Mouse (Mus musculus): ENCODE data around the gene Zfp94. TPM values are rescaled to one million over a fixed set of nuclear protein-coding genes. Genes with fewer than 3 reads are reported as not detected.
"Not testable (repeated sequence)": the region's sequence is repeated elsewhere in the genome, so short reads cannot be mapped to it uniquely, and the experiment has no call there.

Zfp94 gene
- polyA plus RNA-seq, 1 experiment from 2014 or later = 18.2 TPM

DNA sequence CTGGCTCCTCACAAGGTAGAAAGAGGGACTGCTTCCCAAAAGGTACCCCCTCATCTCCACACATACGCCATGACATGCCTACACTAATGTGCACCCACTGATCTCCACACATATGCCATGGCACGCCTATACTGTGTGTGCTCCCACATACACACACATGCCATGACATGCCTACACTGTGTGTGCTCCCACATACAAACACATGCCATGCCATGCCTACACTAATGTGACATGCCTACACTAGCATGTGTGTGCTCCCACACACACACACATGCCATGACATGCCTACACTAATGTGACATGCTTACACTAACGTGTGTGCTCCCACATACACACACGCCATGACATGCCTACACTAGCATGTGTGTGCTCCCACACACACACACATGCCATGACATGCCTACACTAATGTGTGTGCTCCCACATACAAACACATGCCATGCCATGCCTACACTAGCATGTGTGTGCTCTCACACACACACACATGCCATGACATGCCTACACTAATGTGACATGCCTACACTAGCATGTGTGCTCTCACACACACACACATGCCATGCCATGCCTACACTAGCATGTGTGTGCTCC lies 26.3 kb downstream of the Zfp94 start:
- no peak overlapping the region for H3K4me3 ChIP-seq
- WGBS = 94% methylated on average over 4 of the region's 4 CpGs
- no peak for ATAC-seq (ENCODE audit: low read depth)
- no peaks in the 10 kb centered on the region for H3K27me3 ChIP-seq
- no peak overlapping the region for H3K27ac ChIP-seq (replicated peaks)
- H3K9me3 ChIP-seq = no peaks in the 10 kb centered on the region; the same call in 1 of the 2 replicates
- H3K4me2 ChIP-seq = no peak overlapping the region
- H3K9ac ChIP-seq = no peak overlapping the region
- H3K4me1 ChIP-seq (replicated peaks) = no peaks in the 10 kb centered on the region
- peaks cover 87% of the 10 kb centered on the region for H3K36me3 ChIP-seq

DNA sequence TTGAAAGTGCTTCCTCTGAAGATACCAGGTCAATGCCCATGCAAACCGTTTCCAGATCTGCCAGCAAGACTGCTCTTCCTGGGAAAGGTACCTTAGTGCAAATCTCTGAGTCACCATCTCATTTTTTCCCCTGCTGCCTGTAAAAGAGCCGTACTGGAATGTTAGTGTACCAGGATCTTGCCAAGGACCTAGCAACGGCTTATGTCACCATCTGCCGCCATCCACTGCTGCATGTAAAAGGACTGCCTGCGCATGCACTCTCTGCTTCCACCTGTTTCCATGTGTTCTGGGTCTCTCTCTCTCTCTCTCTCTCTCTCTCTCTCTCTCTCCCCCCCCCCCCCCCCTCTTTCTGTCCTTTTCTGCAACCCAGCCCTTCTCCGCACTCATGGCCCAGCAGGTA lies 28.0 kb downstream of the Zfp94 start:
- Histone ChIP-seq H3K27me3 (no peaks in the 10 kb centered on the region), H3K4me3 (no peak overlapping the region), H3K4me1 (replicated peaks) (no peaks in the 10 kb centered on the region), H3K4me2 (no peak overlapping the region), H3K9ac (no peak overlapping the region), H3K27ac (replicated peaks) (no peak overlapping the region), H3K36me3 (peaks cover 70% of the 10 kb centered on the region), H3K9me3 (no peaks in the 10 kb centered on the region; the same call in 1 of the 2 replicates)
- WGBS = 91% methylated on average over 6 of the region's 6 CpGs
- ATAC-seq (ENCODE audit: low read depth) = no peak

DNA sequence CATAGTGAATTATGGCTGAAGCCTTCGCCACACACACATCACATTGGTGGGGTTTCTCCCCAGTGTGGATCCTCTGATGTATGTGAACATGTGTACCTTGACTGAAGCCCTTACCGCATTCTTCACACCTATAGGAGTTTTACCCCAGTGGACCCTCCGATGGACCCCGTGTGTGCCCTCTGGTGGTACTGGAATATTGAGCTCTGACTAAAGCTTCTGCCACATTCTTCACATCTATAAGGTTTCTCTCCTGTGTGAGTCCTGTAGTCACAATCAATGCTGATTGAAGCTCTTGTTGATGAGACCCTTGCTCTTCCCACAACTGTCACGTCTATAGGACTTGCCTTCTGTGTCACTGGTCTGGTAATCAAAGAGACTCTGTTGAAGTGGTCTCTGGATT lies 28.8 kb downstream of the Zfp94 start:
- peaks cover 65% of the 10 kb centered on the region for H3K36me3 ChIP-seq

DNA sequence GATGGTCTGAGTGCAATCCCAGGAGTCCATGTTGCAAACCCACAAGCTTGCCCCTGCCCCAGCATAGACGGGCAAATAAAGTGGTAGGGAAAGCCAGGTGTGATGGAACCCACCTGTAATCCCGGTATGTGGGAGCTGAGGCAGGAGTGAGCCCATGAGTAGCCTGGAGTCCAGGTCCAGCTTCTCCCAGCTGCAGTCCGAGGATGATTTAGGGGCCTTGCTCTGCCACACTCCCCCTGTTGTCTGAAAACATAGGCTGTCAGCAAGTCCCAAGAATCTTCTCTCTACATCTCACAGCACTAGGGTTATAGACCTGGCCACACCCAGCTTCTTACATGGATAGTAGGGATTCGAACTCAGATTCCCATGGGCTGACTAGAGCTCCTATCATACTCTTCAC lies 29.6 kb downstream of the Zfp94 start:
- no peaks in the 10 kb centered on the region for H3K4me1 ChIP-seq (replicated peaks)
- no peaks in the 10 kb centered on the region for H3K27me3 ChIP-seq
- WGBS = 75% methylated on average over 4 of the region's 4 CpGs
- no peak for ATAC-seq (ENCODE audit: low read depth)
- H3K4me2 ChIP-seq = no peak overlapping the region
- no peaks in the 10 kb centered on the region; the same call in 1 of the 2 replicates for H3K9me3 ChIP-seq
- H3K4me3 ChIP-seq = no peak overlapping the region
- H3K27ac ChIP-seq (replicated peaks) = no peak overlapping the region
- H3K9ac ChIP-seq = no peak overlapping the region
- peaks cover 57% of the 10 kb centered on the region for H3K36me3 ChIP-seq

More for the DNA sequence above, 28.8 kb downstream of the Zfp94 start:
- Histone ChIP-seq H3K27ac (replicated peaks) (no peak overlapping the region), H3K9me3 (no peaks in the 10 kb centered on the region; the same call in 1 of the 2 replicates), H3K27me3 (no peaks in the 10 kb centered on the region), H3K9ac (no peak overlapping the region), H3K4me1 (replicated peaks) (no peaks in the 10 kb centered on the region), H3K4me2 (no peak overlapping the region), H3K4me3 (no peak overlapping the region)
- WGBS = 85% methylated on average over 5 of the region's 5 CpGs
- ATAC-seq (ENCODE audit: low read depth) = no peak

DNA sequence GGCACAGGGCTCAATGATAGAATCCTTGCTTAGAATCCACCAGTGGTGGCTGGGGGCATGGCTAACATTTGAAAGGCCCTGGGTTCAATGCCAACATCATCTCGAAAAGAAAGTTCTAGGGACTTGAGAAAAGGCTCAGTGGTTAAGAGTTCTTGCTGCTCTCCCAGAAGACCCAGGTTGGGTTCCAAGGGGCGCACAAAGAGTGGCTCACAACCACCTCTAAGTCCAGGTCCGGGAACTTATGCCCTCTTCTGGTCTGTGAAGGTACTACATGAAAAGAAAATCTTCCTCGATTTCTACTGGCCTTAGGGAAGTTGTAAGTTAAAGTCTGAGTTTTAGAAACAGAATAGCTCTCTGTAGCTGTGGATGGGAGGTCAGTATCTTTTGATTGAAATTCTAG lies 30.4 kb downstream of the Zfp94 start:
- Histone ChIP-seq H3K4me3 (no peak overlapping the region), H3K9me3 (no peaks in the 10 kb centered on the region; the same call in 1 of the 2 replicates), H3K9ac (no peak overlapping the region), H3K27me3 (no peaks in the 10 kb centered on the region), H3K27ac (replicated peaks) (no peak overlapping the region), H3K36me3 (peaks cover 49% of the 10 kb centered on the region), H3K4me2 (no peak overlapping the region), H3K4me1 (replicated peaks) (no peaks in the 10 kb centered on the region)
- no peak for ATAC-seq (ENCODE audit: low read depth)
- 53% methylated on average over 4 of the region's 4 CpGs for WGBS

DNA sequence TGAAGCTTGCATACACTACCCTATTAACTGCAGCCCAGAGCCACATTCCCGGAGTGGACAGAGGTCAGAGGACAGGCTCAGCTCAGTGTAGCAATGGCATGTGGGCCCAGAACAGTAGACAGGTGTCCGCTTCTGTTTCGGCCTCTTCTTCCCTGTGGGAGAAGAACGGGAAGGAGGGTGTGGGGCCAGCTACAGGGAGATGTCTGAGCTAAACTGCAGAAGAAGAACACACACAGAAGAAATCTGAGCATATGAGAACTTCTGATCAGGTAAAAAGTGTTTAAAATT lies 35.7 kb downstream of the Zfp94 start:
- Histone ChIP-seq H3K4me1 (replicated peaks) (no peaks in the 10 kb centered on the region), H3K27me3 (no peaks in the 10 kb centered on the region), H3K9ac (no peak overlapping the region), H3K27ac (replicated peaks) (no peak overlapping the region), H3K4me3 (no peak overlapping the region), H3K9me3 (no peaks in the 10 kb centered on the region), H3K4me2 (no peak overlapping the region), H3K36me3 (peaks cover 17% of the 10 kb centered on the region)
- 68% methylated on average over 4 of the region's 4 CpGs for WGBS
- ATAC-seq (ENCODE audit: low read depth) = no peak

DNA sequence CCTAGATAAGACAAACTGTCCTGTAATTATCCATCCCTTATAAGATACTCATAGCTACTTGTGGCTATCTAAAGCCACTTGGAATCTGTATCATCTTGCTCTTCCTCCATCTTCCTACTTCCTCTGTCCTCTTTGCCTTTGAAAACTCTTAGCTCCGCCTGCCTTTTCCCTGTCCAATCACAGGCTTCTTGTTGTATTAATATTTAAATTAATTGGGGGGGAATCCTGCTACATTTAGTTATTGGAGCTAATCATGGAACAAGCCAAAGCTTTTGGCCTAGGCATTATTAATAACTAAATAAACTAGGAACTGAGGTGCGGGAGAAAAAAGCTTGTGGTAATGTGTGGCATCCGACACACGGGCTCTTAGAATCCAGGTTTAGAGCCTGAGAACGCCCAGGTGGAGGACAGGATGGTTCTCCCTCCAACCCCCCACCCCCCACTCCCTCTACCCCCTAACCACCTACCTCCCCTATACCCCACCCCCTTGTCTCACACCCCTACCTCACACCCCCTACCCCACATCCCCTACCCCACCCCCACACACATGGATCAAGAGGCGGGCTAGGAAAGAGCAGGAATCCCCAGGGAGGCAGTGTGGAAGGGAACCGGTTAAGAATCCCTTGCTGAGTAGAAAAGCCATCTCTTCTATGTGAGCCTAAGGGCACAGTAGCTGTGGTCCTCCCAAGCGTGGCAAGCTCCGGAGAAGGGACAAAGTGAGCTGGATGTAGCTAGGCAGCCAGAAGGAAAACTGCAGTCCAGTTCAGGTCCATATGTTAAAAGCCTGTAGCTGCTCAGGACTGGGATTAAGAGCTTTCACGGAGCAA lies 36.2 kb downstream of the Zfp94 start:
- 62% methylated on average over 10 of the region's 10 CpGs for WGBS
- H3K4me2 ChIP-seq = no peak overlapping the region
- no peaks in the 10 kb centered on the region for H3K9me3 ChIP-seq
- 0 out of 2 replicates have a peak, but pooled peaks have one; percentile 27 for ATAC-seq (ENCODE audit: low read depth)
- H3K4me1 ChIP-seq (replicated peaks) = no peaks in the 10 kb centered on the region
- H3K4me3 ChIP-seq = no peak overlapping the region
- H3K27ac ChIP-seq (replicated peaks) = no peak overlapping the region
- H3K27me3 ChIP-seq = no peaks in the 10 kb centered on the region
- peaks cover 22% of the 10 kb centered on the region for H3K36me3 ChIP-seq
- H3K9ac ChIP-seq = no peak overlapping the region

DNA sequence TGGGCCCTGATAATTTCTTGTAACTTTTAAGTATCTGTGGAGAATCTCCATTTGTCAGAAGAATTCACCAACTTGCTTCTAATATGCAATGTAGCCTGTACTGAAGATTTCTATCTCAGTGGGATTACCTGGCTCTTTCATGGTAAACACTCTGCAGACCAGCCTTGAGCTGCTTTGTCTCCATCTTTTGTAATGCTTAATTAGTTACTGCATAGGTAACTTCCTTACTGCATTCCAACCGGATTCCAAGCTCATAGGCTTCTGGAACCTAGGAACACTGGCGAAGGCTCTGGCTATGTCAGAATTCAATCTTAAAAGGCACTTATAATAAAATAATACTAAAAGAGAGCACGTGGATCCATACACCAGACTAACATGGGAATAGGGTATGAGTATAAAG lies 37.7 kb downstream of the Zfp94 start:
- not testable (repeated sequence) for ATAC-seq (ENCODE audit: low read depth); H3K4me3 ChIP-seq
- 86% methylated on average over 3 of the region's 3 CpGs for WGBS

DNA sequence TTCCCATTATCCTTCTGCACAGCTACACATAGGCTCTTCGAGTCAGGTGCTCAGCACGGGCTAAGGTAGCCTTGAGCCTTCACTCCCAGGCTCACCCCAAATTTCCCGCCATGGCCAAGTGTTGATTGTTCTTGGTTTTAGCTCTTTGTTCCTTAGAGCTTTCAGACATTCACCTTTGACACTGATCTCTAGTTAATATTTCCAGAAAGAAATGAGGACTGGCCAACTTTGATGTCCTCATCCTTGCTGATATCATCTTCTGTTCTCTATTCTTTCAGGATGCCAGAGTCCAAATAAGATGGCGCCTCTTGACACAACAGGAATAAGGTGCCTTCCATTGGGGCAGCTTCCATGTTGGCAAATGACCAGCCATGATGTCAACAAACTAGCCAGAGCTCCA lies 42.0 kb downstream of the Zfp94 start:
- no peaks in the 10 kb centered on the region for H3K27me3 ChIP-seq
- no peak overlapping the region for H3K9ac ChIP-seq
- H3K4me3 ChIP-seq = no peak overlapping the region
- peaks cover 39% of the 10 kb centered on the region for H3K36me3 ChIP-seq
- no peak overlapping the region for H3K27ac ChIP-seq (replicated peaks)
- no peaks in the 10 kb centered on the region for H3K9me3 ChIP-seq
- H3K4me1 ChIP-seq (replicated peaks) = peaks cover 11% of the 10 kb centered on the region
- 95% methylated on average over 4 of the region's 4 CpGs for WGBS
- no peak for ATAC-seq (ENCODE audit: low read depth)
- H3K4me2 ChIP-seq = no peak overlapping the region

More for the DNA sequence above, 37.7 kb downstream of the Zfp94 start:
- not testable (repeated sequence) for H3K9me3 ChIP-seq; H3K4me2 ChIP-seq; H3K27me3 ChIP-seq; H3K4me1 ChIP-seq (replicated peaks); H3K9ac ChIP-seq; H3K27ac ChIP-seq (replicated peaks)
- peaks cover 37% of the 10 kb centered on the region for H3K36me3 ChIP-seq

DNA sequence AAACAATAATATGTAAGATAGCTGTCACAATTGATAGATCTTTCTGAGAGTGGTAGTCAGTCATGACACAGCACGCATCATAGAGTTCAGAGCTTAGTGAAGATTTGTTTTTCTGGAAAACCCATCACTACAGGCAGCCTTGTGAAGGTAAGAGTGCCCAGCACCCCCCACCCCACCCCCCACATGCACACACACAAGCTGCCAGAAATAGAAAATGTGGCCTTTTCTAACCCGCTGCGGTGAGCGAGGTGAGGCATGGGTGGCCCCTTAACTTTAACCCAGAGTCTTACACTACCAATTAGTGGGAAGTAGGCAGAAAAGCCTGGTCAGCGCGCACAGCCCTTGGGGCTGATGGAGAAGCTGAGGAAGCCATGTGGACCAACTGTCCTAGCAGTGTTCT lies 45.3 kb downstream of the Zfp94 start:
- Histone ChIP-seq H3K4me1 (replicated peaks) (peaks cover 14% of the 10 kb centered on the region), H3K9ac (no peak overlapping the region), H3K4me3 (no peak overlapping the region), H3K27ac (replicated peaks) (no peak overlapping the region), H3K4me2 (no peak overlapping the region), H3K9me3 (no peaks in the 10 kb centered on the region), H3K36me3 (peaks cover 28% of the 10 kb centered on the region), H3K27me3 (no peaks in the 10 kb centered on the region)
- 97% methylated on average over 6 of the region's 6 CpGs for WGBS
- no peak for ATAC-seq (ENCODE audit: low read depth)

DNA sequence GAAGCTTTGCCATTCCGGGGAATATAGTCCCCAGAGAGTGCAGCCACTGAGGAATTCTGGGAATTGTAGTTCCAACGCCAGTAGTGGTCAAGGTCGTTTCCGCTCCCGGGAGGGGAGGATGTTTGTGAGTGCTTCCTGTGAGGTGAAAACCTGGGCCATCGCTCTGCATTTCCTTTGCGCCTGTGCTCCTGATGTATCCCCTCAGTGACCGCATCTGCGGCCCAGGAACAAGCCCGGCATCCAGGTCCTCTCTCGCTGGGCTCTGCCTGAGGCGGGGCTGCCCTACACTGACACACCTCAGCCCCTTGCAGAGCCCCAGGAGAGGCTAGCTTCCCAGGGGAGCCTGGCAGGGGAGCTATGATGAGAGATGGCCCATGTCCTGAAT lies 46.2 kb downstream of the Zfp94 start, which contains the start of gene Zfp93:
TSS of gene Zfp93 (plus strand) at position 133 of the 385 bp plus-strand sequence.
- peak within 1 kb of the TSS; percentile 86 for H3K9ac ChIP-seq
- H3K36me3 ChIP-seq = peaks cover 19% of the 10 kb centered on the region
- H3K9me3 ChIP-seq = no peaks in the 10 kb centered on the region
- H3K27ac ChIP-seq (replicated peaks) = peak within 1 kb of the TSS; percentile 89
- H3K4me3 ChIP-seq = peak within 1 kb of the TSS; percentile 65
- peak; percentile 91 for ATAC-seq (ENCODE audit: low read depth)
- no peaks in the 10 kb centered on the region for H3K27me3 ChIP-seq
- under 1% methylated on average over 12 of the region's 12 CpGs for WGBS
- H3K4me1 ChIP-seq (replicated peaks) = peaks cover 14% of the 10 kb centered on the region
- H3K4me2 ChIP-seq = peak within 1 kb of the TSS; percentile 77

DNA sequence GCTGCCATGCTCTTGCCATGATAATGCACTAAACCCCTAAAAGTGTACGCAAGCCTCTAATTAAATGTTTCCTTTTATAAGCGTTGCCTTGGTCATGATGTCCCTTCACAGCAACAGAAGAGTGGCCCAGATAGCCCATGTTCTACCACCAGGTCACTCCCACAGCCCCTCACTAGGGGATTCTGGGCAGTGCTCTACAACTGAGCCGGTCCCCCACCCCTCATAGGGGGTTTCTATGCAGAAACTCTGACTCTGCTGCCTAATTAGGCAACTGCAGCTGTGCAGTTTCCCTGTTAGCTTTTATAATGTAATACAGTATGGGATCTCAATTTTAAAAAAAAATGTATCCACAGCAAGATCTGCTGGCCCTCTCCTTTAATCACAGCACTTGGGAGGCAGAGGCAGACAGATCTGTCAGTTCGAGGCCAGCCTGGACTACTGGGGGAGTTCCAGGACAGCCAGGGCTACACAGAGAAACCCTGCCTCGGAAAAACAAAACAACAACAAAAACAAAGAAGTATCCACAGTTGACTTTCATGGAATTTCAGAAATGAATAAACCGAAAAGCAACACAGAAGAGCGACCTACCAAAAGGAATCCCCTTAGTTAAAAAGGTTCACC lies 46.7 kb downstream of the Zfp94 start:
- peak overlapping the region; percentile 77 for H3K4me2 ChIP-seq
- peaks cover 14% of the 10 kb centered on the region for H3K4me1 ChIP-seq (replicated peaks)
- H3K27me3 ChIP-seq = no peaks in the 10 kb centered on the region
- 36% methylated on average over 7 of the region's 7 CpGs for WGBS
- H3K9me3 ChIP-seq = no peaks in the 10 kb centered on the region
- peak overlapping the region; percentile 65 for H3K4me3 ChIP-seq
- ATAC-seq (ENCODE audit: low read depth) = peak; percentile 68
- no peak overlapping the region for H3K27ac ChIP-seq (replicated peaks)
- H3K9ac ChIP-seq = peak overlapping the region; percentile 86
- peaks cover 14% of the 10 kb centered on the region for H3K36me3 ChIP-seq
